Comparison of ENCODE assay signal across 11 mouse cellular contexts in the genomic region with DNA sequence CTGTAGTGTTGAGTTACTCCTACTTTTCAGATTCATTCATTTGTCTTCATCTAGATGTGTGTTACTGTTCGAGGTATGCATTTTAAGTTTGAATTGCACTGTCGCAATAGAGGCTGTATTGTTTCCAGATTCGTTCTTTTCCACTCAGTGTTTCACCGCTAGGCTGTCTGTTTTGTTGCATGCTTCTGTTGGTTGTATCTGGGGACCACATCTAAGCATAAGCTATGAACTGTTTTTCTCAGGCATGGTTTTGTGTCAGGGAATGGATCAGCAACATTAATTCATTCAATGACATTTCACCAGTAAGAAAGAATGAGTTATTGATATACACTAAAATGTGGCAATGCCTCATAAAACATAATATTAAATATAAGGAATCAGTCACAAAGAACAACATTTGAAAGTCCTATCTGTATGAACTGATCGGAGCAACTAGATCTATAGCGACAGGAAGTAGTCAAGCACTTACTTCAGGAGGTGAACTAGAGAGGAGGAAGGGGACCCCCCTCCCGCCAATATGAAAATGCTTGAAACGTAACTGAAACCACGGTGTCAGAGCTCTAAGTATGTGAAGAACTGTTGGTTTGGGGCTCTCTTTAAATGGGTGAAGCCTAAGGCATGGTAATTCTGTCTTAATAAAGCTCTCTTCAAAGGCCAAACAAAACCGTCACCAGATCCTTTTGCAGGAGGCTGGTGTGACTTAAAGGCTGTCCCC.
"Had no signal": no experiment of that assay in that cellular context is flagged by ENCODE, and none has a peak within 500 bp of the region (broad histone marks: within the 10 kb centered on the region; RNA-seq: fewer than 3 reads in every experiment).

No protein-coding gene starts in this region.

- H3K36me3 ChIP-seq: limb, embryonic 12.5 days; midbrain, embryonic 15.5 days had no signal

- ATAC-seq: intestine, postnatal 0 days; midbrain, embryonic 15.5 days had no signal

- H3K27ac ChIP-seq: limb, embryonic 12.5 days; liver, embryonic 14.5 days; midbrain, embryonic 15.5 days; stomach, postnatal 0 days had no signal

- H3K27me3 ChIP-seq: limb, embryonic 12.5 days; midbrain, embryonic 15.5 days had no signal

- H3K4me3 ChIP-seq: limb, embryonic 12.5 days; midbrain, embryonic 15.5 days had no signal

- H3K9me3 ChIP-seq: limb, embryonic 12.5 days; midbrain, embryonic 15.5 days had no signal

- H3K4me1 ChIP-seq: limb, embryonic 12.5 days; midbrain, embryonic 15.5 days had no signal

- H3K9ac ChIP-seq: limb, embryonic 12.5 days; liver, embryonic 14.5 days; midbrain, embryonic 15.5 days had no signal

- H3K4me2 ChIP-seq: limb, embryonic 12.5 days; midbrain, embryonic 15.5 days had no signal

- DNase-seq: kidney, adult 8-10 months; kidney, postnatal 36 days; liver; lung, adult 18-20 months; lung, postnatal 36 days; right cerebral cortex, postnatal 14 days had no signal
